Mouse (Mus musculus) heart, adult 8-10 months (tissue): Measurements from ENCODE around the gene Gm34653. TPM values are rescaled to one million over a fixed set of nuclear protein-coding genes. Genes with fewer than 3 reads are reported as not detected.
A peak's percentile ranks its signal among the peaks of the same experiment; 100 is the strongest.
"Not testable (repeated sequence)": the region's sequence is repeated elsewhere in the genome, so short reads cannot be mapped to it uniquely, and the experiment has no call there.

ENCODE experiments used
- DNase-seq: peaks from one replicate; pipeline ENCODE4 v3.0.0; 2022; ENCODE audit warnings: low spot score
- total RNA-seq, 4 experiments: library from RNA; stranded (reverse); gene quantifications; 2 replicates each; pipeline ENCODE4 v1.2.4; 2022

The Gm34653 gene
- total RNA-seq = not detected

DNA sequence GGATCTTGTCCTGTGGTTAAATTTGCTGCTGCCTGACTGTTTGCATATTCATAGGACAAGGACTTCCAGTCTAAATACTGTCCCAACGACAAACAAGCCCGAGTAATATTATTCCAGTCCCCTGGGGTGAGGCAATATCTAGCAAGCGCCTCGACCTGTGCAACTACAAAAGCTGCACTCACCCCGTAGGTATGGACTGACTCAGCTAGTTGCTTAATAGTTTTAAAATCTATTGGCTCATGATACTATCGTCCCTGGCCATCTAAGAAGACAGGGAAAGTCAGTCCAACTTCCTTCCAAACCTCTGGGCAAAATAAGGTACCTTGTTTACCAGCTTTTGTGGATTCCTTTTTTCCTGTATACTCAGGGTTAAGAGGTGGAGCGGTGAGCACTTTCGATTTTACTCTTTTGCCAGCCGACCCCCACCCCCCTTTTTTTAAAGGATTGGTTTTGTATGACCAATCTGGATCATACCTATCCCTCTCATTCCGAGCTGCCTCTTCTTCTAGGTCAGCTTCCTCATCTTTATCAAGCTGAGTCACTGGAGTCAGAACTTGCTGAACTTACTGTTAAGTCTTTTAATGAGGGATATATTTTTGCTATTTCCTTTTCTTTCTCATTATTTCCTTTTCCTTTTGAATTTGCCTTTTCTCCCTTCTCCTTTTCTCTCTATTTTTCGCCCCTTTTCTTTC, at the start of gene Gm34653:
Gene Gm34653 (plus strand): TSS at position 242 of the 692 bp plus-strand sequence.
- DNase-seq = not testable (repeated sequence)

DNA sequence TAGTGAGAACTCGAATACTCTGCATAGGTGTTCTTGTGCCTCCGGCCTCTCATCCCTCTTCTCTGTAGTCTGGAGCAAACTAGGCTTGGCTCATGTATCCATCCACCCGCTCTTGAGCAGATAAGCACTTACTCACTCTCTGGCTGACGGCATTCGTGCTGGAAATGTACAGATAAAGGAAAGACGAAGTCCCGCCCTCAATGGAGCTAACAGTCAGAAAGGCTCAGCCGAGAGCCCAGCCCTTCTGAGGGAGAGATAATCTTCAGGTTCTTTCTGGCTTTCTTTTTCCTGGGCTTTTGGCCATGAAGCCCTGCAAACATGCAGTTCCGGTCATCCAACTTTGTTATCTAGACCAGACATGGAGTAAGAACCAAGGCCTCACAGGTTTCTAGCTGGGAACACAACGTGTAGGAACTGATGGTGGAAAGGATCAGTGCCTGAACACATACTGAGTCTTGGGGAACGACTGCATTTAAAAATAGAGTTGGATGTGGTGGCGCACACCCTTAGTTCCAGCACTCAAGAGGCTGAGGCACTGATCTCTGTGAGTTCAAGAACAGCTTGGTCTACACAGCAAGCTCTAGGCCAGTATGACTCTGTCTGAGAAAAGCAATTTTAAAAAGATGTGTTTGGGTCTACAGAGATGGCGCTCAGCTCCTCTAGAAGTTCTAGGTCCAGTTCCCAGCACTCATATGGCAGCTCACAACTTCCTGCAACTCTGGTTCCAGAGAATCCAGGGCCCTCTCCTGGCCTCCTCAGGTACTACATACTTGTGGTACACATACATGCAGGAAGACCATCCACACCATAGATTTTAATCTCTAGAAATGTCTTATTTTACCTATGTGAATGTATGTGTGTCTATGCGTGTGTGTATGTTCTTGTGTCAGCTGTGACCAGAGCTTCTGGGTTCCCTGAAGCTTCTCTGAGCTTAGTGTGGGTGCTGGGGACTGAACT, 49.5 kb upstream of the Gm34653 start:
- no peak for DNase-seq

DNA sequence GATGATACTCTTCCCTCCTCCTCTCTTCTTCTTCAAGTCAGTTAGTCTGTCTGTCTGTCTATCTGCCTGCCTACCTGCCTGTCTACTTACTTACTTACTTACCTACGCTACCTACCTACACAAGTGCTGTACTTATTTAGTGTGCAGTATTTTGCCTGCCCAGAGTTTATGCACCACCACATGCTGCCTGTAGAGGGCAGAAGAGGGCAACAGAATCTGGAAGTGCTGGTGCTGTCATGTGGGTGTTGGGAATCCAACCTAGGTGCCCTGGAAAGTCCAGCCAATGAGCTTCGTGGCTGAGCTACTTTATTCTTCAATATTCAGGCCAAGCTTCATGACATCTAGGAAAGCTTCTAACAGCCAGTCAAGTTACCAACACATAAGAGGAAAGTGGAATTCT, 48.7 kb upstream of the Gm34653 start:
- DNase-seq = peak; percentile 43

DNA sequence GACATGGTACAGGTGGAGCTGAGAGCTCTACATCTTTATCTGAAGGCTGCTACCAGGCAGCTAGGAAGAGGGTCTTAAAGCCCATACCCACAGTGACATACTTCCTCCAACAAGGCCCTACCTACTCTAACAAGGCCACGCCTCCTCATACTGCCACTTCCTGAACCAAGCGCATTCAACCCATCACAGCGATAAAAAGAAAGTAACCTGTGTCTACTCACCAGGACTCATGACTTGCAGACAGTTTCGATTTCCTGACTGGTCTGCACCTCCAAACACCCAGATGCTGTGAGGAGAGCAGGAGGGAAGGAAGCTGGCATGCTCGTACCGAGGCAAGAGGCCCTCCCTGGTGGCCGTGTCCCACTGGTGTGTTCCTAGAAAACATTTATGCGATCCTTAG, 42.5 kb upstream of the Gm34653 start:
- no peak for DNase-seq

DNA sequence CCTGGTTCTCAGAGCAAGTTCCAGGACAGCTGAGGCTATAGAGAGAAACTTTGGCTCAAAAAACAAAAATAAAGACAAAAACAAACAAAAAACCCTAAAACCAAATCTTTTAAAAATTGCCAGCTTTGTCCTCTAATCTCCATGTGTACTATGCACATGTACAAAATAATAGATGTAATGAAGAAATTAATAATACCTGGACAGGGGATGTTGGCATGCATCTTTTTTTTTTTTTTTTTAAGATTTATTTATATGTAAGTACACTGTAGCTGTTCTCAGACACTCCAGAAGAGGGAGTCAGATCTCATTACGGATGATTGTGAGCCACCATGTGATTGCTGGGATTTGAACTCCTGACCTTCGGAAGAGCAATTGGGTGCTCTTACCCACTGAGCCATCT, 40.3 kb upstream of the Gm34653 start:
- DNase-seq = not testable (repeated sequence)

DNA sequence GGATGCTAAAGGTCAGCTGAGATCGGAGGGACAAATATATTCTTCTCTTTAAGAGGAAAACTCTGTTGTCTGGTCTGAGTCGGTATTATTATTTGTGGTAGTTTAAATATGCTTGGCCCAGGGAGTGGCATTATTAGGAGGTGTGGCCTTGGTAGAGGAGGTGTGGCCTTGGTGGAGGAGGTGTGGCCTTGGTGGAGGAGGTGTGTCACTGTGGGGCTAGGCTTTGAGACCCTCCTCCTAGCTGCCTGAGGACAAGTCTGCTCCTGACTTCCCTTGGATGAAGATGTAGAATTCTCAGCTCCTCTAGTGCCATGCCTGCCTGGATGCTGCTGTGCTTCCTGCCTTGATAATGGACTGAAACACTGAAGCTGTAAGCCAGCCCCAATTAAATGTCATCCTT, 38.3 kb upstream of the Gm34653 start:
- no peak for DNase-seq

DNA sequence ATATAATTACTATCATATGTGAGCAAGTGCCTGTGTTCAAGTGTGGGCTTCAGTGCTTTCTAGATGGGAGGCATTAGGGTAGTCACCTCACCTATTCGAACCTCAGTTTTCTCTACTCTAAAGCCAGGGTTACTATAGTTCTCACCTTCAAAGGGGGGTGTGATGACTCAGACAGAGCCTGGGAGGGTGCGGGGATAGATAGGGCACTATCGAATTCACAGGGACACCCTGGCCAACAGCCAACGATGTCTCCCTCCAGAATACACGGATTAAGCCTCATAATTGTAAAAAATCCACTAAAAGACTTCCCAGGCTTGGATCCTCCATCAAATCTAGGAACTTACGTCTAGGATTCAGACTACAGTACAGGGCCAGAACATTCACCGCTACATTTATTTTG, 37.4 kb upstream of the Gm34653 start:
- DNase-seq = no peak

DNA sequence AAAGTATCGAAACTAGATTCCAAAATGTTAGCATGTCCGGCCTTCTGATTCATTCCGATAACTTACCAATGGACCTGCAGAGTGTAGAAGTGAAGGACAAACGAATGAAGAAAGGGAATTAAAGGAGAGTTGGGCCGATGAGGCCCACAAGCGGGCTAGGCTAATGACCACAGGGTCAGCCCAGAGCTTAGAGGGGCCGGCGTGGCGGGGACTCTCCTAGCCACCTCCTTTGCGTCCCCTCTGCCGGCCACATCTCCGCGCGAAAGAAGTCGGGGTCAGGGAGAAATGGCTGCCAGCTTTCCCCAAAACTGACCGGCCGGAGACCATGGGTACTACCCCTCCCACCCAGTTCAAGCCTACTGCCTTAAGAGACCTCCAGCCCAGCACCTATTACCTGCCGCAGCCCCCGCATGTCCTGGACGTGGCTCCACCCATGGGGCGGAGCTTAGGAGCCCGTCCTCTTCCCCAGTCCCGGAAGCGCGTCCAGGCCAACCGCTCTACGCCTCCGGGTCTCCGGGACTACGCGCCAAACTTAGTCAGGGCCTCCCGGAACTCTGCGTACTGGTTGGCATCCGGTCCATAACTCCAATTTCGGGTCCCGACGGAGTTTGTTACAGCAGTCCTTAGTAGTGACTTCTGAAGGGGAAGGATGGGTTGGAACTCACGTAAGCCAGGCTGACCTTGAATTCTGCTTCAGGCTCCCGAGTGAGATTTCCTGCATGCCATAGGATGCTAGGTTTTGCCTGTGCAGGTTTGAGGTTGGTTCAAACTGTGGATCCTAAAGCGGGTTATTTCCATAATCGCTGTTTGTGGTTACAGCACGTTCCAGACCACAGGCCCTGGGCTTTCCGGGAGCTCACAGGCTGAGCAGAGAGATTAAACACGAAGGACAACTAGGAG, 33.2 kb upstream of the Gm34653 start, which contains the start of gene Rabepk:
Gene Rabepk (minus strand): TSS at position 556 of the 900 bp plus-strand sequence.
- peak; percentile 89 for DNase-seq

DNA sequence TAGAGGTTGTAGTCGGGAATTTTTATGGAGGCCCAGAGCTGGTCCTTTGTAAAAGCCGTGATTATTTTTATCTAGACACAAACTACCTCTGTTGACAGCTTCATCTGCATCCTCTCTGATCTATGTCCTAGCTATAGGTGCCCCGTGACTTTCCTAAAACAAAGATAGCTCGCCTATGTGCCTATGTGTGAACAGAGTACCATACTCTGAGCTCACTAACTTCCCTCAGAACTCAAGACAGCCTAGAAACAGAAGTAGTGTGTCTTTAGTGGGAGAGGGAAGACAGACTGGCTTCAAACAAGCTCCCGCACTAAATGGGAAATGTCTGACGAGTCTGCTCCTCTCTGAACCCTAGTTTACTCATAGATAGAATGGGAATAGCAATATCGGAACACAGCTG, 32.4 kb upstream of the Gm34653 start:
- DNase-seq = no peak

DNA sequence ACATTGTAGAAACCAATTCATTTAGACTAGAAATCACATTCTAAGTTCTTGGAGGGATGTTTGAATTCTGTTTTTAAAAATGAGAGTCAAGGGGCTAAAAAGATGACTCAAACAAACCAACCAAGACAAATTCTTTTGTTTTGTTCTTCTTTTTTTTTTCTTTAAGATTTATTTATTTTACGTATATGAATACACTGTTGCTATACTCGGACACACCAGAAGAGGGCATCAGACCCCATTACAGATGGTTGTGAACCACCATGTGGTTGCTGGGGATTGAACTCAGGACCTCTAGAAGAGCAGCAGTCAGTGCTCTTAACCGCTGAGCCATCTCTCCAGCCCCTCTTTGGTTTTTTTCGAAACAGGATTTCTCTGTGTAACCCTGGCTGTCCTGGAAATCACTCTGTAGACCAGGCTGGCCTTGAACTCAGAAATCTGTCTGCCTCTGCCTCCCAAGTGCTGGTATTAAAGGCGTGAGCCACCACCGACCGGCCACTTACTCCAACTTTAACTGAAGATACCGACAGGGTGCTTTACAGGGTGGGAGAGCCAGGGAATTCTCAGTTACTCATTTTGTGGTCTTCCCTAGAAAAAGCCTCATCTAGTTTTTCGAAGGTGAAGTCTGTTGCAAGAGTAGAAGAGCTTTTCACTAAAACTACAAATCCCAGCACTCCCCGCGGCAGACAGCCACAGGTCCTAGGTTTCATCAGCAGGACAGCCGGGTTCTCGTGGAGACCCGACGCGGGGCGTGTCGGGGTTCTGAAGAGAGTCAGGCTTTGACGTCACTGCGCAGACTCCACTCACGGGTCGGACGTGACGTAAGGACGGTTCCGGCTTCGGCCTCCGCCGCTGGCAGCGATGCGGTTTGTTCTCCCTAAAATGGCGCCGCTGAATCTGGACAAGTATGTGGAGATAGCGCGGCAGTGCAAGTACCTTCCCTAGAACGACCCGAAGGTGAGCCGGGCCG, 31.0 kb upstream of the Gm34653 start:
- peak; percentile 97 for DNase-seq

DNA sequence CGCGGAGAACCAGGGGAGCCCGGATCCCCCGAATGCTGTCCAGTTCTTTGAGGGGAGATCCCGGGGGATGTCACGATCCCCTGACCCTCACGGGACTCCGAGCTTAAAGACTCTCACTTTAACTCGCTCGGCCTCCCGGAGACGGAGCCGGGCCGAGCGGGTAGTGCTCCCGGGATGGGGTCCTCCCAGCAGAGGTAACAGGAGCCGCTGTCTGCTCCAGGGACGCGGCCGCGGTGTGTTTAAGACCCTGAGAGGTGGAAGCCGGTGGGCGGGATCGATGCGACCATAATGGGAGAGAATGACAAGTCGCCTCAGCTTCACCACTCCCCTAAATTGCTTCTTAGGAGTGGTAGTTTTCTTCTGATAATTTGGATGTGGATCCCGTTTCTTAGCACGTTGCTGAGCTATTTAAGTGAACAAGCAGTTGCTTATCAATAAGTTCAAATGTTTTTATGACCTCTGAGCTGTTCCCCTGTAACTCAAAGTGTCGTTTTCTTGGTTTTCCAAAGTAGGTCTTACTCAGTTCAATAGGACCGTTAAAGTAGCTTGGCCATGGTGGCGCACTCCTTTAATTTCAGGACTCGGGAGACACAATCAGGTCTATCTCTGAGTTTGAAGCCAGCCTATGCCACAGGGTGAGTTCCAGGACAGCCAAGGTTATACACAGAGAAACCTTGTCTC, 30.1 kb upstream of the Gm34653 start:
- DNase-seq = peak; percentile 28

DNA sequence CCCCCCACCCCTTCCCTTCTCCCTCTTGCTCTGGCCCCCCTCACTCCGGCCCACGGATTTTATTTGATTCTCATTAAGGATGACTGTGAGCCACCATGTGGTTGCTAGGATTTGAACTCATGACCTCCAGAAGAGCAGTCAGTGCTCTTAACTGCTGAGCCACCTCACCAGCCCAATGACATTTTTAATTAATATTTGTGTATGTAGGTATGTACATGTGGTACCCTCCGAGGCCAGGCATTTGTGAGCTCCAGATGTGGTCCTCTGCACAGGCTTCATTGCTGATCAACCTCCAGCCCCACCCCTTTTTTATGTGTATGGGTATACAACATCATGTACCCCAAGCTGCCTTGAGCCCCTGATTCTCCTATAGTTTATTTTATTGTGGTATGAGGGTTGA, 29.1 kb upstream of the Gm34653 start:
- no peak for DNase-seq

DNA sequence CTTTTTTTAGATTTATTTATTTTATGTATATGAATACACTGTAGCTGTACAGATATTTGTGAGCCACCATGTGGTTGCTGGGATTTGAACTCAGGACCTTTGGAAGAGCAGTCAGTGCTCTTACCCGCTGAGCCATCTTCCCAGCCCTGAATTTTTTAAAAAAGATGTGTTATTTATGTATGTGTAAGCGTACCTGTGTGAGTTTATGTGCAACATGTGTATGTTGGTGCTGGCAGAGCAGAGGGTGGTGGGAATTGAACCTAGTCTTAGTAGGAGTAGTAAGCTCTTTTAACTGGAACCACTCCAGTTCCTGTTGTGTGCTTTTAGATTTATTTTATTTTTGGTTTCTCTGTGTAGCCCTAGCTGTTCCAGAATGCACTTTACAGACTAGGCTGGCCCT, 28.6 kb upstream of the Gm34653 start:
- no peak for DNase-seq

DNA sequence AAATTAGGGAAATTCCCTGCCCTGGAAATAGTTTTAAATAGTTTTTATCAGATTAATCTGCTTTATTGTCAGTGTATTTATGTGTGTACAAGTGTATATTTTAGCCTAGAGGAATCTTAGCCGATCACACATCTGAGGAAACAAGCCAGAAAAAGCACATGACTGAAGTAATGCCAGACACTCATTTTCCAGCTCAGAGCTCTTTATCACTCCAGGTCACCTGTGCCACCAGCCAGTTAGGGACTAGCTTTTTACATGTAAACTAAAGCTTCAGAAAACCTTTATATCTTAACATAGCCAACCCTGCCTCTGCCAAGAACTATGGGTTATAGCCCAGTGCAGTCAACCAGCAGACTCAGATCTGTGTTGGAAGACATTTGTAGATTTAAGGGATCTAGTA, 28.0 kb upstream of the Gm34653 start:
- DNase-seq = peak; percentile 31

DNA sequence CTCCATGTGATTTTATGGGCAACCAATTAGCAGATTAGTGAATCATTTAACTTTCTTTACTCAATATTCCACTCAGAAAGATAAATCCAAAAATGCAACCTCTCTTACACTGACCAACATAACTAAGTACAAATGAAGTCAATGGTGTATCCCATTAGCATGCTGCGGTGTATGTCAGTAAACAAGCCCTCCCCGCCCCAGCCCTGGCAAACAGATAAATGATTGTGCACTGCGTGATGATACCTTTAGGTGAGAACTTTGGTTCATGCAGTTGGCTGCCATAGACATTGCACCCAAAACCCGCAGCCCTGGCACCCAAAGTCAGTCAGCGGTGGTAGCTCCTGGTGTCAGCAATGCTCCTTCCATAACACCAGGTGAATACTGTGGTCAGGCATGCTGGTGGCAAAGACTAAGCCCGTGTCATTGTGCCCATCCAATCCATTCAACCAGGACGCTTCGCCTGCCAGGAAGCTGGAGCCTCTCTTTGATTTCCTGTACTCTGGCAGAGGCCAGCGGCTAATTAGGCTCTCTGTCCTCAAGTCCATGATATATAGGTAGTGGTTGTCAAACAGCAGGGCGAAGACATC, 27.4 kb upstream of the Gm34653 start:
- DNase-seq = no peak

DNA sequence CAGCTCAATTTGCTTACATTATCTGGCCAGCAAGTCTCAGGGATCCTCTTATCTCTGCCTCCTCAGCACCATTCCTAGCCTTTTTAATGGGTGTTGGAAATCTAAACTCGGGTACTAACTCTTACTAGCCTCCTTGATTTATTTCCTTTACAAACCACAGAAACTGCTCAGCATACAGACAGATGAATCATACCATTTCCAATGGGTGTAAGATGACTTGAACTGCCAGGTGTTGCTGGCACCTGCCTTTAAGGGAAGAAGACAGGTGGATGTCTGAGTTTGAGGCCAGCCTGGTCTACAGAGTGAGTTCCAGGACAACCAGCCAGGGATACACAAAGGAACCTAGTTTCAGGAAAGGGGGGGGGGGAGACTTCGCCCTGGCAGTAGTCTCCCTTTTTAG, 24.8 kb upstream of the Gm34653 start:
- DNase-seq = no peak

DNA sequence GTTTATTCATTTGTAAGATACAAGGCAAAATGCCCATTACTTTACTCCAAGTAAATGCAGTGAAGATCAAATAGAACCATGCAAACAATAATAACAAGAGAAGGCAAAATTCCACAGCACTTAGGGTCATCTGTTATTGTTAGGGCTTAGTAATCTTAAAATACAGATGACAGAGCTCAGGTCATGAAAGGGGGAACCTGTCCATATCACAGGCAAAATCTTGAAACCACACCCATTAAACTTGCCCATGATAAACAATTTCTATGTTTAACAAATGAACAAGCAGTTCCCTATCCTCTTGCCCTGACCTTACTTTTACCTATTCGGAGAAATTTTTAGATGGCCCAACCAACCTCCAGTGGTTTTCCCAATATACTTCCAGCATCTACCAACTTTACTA, 23.2 kb upstream of the Gm34653 start:
- DNase-seq = no peak

DNA sequence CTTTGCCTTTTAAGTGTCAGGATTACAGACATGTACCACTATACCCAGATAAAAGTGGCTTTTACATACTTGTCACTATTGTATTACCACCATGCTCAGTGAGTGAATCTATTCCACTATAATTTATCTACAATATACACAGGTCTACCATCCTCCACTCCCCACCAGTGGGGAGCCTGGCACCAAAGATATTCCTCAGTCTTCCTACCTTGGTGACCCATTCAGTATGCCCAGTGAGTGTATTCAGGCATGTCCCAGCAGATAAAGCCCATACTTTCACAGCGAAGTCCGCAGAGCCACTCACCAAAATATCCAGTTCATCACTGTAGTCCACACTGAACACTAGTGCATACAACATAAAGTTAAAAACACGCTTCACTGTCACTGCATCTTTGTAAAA, 22.0 kb upstream of the Gm34653 start:
- DNase-seq = no peak

DNA sequence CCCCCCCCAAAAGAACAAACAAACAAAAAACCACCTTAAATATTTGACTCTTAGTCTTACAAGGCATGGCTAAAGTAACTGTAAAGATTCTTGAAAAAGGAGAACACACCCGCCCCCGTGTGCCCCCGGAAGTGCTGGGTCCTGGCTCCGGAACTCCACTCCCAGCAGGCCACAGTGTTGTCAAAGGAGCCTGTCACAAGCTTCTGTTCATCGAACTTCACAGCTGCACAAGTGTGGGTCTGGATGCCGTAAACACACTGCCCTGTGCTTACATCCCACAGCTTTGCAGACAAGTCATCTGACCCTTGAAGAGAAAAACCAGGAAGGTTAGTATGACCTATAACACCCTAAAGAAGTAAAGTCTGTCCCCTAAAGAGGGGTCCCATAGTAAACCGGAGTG, 20.1 kb upstream of the Gm34653 start:
- no peak for DNase-seq

DNA sequence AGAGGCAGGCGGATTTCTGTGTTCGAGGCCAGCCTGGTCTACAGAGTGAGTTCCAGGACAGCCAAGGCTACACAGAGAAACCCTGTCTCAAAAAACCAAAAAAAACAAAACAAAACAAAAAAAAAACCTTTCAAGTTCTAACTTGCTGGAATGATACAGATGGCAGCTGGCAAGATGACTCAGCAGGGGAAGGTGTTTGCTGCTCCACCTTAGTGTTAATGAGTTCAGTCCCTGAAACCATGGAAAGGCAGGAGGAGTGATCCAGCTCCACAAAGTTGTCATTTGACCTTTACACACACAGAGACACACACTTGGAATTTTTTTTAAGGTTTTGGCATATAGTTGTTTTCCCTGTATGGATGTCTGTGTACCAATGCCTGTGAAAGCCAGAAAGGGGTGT, 16.9 kb upstream of the Gm34653 start:
- DNase-seq = not testable (repeated sequence)
